Mouse (Mus musculus) cerebellum, adult 11 months (tissue): ENCODE measurements around the gene Slc9a8.
A peak's percentile ranks its signal among the peaks of the same experiment; 100 is the strongest.

Experiments
- DNase-seq: peaks from one replicate; pipeline ENCODE4 v3.0.0; 2022

Slc9a8 gene

DNA sequence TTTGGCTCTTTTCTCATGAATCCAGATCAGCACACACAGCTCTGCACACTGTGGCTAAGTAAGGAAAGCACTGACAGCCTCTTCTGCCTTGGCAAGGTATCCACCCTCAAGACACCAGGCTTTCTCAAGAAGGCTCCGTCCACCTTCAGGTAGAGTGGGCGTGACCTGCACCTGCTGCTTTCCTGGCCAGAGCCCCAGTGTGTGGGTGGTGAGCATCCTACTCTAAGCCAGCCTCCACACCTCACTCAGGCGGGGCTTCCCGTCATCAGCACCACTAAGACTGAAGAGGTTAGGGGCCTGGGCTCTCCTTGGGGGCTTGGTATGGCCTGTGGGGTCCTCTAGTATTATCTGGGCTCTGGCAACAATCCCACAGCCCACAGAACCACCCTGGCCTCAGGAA is 65.1 kb downstream of the Slc9a8 start:
- peak; percentile 71 for DNase-seq

DNA sequence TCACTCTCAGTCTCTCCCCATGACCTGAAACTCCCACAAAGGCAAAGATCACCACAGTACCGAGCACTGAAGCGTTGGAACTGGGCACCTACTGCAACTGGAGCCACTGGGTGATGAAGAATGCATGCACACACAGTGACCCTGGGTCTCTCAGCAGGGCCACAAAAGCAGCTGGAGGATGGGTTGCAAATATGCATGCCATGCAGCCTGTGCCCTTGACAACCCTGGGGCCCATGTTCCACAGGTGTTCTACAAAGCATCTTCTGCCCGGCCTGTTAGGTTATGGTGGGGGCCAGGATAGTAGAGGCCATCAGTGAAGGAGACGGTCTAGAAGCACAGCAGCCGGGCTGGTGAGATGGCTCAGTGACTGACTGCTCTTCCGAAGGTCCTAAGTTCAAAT is 66.0 kb downstream of the Slc9a8 start:
- no peak for DNase-seq

DNA sequence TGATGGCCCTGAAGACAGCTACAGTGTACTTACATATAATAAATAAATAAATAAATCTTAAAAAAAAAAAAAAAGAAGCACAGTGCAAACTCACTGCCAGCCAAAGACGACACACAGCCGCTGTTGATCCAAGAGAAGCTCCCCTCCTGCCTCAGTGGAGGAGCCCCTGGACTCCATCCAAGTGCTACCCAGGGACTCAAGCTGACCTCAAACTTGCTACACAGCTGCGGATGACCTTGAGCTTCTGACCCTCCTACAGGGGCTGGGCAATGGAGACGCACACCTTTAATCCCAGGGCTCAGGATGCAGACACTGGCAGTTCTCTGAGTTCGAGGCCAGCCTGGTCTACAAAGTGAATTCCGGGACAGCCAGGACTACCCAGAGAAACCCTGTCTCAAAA is 66.5 kb downstream of the Slc9a8 start:
- DNase-seq: no peak

DNA sequence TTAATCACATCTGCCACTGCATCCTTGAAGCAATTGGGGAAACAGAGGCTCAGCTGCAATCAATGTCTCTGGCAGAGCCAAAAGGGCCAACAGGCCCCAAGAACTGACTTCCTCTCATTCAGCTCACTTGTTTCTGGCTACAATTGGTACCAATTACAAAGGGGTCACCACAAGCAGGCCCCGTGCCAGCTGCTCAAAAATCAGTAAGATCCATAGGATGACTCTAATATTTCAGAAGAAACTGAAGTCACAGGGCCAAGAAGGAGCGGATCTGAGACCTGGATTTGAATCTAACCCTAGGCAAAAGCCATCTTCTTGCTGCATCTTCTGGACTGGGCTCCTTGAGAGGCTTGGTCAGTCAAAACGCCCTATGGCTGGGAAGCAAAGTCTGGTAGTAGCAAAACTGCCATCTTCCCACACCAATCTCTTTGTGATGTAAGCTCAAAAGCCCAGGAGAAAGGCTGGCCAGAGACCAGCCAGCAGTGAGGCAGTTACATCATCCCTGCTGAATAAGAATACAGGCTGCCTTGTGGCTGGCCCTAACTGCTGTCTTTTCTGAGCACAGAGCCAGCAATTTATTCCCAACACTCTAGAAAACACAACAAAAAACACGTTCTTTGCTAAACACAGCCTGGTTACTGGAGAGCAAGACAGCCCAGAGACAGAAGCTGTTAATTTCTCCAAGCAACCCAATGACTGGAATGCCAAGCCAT is 69.5 kb downstream of the Slc9a8 start:
- DNase-seq: no peak

DNA sequence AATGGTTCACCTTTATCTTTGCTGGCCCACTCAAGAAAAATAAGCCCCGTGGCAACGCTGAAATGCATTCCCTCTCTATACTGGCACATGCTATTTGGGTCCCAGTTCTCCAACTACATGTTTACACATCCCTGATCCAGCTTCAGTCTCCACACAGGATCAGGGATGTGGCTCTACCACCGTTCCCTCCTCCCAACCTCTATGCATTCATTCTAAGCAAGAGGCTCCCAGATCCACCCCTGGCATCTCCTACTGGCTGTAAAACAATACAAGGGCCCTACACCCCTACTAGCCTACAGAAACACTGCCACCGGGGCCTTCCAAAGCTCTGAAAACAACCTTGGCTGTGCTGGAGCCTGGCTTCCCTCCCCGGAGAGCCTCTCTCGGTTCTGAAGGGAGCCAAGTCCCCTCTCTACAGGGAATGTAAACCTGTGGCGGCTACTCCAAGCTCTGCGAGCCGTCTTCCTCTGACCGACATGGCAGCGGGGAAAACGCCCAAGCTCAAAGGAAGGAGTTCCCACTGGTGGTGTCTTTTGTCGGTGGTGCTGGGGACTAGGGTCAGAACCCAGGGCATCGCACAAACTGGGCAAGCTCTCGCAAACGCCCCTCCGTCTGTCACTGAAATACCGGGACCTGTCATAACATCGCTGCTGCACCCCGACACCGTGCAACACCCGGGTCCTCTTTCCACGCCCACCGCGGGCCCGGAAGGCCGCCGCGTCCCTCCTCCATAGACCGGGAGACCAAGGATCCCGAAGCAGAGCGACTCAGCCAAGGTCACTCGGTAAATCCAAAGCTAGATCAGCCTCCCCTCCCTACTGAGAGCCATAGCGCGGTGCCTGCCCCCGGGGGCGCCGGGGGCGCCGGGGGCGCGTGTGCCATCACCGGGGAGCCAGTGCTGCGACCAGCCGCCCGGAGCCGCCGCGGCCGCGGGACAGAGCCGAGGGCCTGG is 70.5 kb downstream of the Slc9a8 start, which contains the start of gene Rnf114:
Gene Rnf114, plus strand, starts transcription at position 889 of the 952 bp plus-strand sequence.
- peak; percentile 54 for DNase-seq

DNA sequence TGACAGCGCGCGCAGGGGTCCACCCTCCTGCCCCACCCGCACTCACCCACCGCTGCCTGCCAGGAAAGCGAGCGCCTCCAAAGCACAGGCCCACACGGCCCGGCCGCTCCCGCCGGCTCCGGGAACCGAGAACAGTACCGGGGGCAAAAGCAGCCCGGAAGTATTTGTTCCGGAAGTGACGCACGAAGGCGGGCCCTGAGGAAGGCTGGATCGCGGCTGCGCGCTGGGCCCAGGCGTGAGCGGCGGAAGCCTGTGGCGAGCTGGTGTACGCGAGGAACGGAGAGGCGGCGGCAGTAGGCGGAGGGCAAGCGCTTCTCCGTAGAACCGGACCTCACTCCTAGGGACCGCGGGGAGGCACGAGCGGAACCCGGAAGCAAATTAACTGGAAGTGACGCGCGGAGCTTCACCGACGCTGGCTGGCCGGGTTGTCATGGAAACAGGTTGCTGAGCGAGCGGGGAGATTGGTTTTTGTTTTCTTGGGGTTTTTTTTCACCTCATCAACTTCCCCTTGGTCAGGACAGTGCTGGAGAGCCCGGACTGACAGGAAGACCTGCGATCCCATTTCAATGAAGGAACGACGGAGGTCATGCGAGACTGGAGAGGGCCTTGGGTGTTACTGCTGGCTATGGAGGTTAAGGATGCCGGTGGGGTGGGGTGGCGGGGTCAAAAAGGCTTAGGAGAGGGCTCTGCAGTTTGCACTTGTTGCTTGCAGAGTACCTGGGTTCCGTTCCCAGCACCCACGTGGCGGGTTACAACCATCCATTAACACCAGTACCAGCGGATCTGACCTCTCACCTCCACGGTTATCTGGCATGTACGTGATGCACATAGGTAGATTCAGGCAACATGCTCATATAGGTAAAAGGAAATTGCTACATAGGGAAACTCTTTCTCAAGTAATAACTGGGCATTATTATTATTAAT is 71.5 kb downstream of the Slc9a8 start, which contains the start of gene Spata2:
Gene Spata2, minus strand, starts transcription at position 175 of the 924 bp plus-strand sequence.
- peak; percentile 91 for DNase-seq

DNA sequence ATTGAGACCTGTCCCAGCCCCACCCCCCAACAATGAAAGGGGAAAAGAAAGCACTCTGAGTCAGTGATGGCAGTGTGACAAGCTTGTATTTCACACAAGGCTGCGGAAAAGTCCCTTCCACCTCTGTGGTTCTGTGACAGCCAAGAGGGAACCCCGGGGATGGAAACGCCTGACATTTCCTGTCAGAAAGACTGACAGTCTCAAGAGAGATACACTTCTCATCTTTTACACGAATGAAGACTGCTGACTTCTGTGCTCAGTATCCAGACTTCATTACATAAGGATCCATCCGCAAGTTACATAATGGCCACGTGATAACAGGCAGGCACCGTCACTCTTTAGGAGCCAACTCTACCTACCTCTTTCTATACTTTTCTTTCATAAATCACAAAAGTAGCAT is 74.9 kb downstream of the Slc9a8 start:
- DNase-seq: no peak

DNA sequence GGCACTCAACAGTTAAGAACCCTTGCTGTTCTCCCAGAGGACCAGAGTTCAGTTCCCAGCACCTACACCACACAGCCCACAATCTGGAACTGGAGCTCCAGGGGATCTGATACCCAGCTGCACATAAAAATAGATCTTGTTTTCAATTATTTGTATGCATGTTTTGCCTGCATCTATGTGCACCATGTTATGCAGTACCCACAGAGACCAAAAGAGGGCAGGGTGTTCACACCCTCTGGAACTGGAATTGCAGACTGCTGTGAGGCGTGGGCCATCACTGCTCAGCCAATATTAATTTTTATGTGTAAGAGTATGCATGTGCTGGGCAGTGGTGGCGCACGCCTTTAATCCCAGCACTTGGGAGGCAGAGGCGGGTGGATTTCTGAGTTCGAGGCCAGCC is 75.8 kb downstream of the Slc9a8 start:
- DNase-seq: no peak

DNA sequence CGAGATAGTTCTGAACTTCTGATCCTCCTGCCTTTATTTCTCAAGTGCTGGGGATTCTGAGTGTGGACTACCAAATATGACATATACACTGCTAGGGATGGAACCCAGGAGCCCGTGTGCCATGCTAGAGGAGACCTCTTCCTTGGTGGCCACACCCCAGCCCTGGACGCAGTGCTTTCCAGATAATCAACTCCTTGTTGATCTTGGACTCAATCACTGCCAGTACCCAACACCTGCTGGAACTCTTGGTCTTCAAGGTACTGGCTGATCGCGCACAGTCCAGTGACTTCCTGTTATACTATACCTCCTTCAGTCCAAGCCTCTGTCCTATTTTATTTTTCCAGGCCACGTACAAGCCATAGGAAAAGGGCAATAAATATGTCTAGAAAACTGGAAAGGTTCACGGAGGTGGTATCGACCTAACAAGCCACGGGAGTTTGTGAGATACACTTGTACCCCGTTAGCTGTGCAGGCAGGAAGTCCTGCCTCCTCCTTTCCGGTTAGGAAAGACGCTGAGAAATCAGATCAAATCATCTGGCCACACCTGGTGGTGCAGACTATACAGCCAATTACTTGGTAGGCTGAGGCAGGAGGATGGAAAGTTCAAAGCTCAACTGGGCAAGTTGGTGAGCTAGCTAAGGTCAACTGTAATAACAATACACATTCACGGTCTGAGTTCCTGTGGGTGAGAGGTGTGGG is 81.2 kb downstream of the Slc9a8 start:
- peak; percentile 23 for DNase-seq

DNA sequence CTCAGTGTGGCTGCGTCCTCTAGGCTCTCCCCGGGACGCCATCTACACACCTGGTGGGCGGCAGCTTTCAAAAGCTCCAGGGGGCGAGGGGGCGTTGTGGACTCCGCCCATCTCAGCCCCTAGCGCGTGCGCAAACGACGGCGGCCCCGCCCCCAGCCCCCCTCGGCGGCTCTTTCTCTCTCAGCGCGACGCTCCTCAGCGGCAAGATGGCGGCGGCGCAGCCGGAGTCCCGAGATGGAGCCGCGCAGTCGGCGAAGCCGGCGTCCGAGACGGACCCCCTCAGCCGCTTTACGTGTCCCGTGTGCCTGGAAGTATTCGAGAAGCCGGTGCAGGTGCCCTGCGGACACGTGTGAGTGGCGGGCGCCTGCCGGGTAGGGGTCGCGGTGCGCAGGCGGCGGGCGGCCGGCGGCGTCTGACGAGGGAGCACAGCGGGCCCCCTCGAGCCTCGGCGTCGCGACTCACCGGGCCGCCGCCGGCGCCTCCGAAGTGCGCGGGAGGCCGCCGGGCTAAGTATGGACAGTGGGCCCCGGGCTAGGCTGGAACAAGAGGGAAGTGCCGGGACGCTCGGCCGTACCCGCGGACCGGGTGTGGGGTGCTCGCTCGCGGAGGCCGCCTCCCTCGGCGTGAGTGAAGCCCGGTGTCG is 81.9 kb downstream of the Slc9a8 start:
- peak; percentile 87 for DNase-seq

DNA sequence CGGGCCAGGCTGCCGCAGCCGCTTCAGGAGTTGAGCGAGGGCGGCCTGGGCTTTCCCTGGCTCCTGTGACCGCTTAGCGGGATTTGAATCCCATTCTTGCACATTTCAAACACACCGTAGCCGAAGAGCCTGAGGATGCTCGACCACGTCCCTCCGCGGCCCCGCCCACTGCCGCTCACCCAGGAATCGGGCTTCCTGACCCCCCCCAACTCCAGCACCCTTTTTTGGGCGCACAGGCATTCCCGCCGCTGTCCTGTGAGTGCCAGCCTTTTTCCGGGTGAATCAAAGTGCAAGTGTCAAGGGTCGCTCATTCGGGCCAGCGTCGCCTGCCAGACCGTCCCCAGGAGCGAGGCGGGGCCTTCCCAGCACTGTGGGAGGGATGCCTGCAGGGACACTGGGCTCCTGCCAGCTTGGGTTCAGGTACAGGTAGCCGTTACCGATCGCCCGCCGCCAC is 82.4 kb downstream of the Slc9a8 start:
- DNase-seq: peak; percentile 65

DNA sequence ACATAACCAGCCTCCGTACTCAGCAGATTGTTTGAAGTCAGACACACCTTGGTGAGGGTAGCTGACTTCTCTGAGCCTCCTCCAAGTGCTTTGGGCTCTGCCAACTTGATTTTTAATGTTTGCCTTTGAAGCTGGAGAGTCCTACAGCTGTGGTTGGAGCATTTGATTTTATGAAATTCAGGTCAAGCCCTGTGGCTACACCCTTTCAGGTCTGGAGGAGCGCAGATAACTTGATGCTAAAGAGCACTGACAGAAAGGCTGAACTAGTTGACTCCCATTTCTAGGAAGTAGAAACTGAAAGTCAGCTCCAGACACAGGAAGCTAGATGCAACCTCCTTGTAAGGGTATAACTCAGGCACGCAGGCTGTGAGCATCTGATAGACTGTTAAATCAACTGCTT is 83.6 kb downstream of the Slc9a8 start:
- peak; percentile 7 for DNase-seq

DNA sequence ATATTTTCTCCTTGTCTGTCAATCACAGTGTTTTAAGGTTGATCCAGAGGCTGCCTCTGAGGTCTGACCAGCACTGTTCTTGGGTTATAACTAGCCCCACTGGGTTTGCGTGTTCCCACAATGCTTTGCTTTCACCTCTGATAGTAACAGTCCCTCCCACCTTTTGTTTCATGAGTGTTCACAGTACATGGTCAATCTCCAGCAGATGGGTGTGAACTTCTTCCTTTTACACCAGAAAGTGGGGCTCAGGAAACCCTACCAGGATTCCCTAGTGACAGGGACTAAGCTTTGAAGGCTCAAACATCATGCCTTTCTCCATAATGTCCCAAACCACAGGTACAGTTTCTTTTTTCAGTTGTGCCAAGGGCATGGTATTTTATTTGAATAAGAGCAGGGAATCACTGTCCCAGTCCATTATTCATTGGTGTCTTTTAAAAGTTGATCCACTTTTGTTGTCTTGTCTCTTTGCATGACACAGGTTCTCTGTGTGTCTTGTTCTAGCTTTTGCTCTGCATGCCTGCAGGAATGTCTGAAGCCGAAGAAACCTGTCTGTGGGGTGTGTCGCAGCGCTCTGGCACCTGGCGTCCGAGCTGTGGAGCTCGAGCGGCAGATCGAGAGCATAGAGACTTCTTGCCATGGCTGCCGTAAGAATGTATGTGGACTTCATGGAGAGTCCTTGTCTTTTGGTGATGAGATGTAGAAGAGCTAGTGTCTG is 85.2 kb downstream of the Slc9a8 start:
- DNase-seq: peak; percentile 10

DNA sequence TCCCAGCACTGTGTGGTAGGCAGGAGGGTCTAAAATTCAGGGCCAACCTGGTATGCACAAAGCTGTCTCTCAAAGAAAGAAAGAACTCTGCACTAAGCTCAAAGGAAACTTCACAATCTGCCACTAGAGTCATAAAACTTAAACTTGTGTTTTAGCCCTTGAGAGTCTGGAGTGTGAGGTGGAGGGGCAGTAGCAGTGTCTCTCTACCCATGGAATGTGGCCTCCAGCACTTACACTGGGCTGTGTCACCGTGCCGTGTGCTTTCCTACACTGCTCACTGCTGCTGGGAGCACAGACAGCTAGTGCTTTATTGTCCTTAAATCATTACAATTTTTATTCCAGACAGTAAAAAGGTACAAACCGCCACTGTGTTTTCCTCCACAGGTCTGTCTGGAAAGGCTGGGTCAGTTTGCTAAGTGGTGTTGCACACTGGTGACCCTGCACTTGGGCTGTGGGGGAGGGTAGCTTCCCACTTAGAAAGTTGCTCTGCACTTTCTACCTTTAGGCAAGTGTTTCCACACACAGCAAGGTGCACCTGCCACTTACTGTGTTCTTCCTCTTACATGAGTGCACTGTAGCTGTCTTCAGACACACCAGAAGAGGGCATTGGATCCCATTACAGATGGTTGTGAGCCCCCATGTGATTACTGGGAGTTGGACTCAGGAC is 86.3 kb downstream of the Slc9a8 start:
- DNase-seq: peak; percentile 1

DNA sequence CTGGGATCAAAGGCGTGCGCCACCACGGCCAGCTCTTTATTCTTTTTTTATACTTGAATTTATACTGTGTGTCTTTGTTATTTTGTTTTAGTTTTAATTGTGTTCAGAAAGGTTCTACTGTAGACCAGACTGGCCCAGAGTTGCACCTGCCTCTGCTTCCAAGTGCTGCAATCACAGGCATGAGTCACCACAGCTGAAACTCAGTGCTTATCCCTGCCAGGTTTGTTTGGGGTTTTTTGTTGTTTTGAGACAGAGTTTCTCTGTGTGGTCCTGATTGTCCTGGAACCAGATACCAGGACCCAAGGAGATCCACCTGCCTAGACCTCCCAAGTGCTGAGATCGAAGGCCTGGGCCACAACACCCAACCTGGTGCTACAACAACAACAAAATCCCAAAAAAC is 87.1 kb downstream of the Slc9a8 start:
- no peak for DNase-seq

DNA sequence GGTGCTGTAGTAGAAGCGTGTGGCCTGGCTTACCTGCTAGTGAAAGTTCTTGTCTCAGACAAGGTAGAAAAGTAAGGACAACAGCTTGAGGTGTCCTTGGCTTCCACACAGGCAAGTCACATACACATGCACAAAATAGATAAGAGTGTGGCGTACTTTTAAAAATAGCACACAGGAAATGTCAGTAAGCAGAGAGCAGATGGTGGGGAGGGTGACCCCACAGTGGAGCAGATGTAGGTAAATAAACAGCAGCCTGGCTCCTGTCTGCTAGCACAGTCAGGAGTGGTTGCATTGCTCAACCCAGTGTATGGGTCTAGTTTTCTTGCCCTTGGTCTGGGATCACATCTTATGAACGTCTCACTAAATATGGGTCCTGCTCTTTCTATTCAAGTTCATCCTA is 89.0 kb downstream of the Slc9a8 start:
- DNase-seq: no peak

DNA sequence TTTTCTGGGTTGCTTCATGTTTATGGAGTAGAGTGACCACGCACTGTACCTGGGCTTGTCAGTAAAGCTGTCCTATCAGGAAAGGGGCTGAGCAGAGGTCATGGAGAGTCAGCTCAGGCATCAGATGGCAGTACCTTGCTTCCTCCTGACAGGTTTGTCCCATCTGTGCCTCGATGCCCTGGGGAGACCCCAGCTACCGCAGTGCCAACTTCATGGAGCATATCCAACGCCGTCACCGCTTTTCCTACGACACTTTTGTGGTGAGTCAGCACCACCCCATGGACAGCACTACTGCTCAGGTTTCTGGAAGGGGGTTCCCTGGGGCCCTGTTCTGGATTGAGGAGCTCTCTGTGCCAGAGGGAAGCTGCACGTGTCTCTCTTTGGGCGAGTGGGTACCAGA is 90.9 kb downstream of the Slc9a8 start:
- DNase-seq: no peak

DNA sequence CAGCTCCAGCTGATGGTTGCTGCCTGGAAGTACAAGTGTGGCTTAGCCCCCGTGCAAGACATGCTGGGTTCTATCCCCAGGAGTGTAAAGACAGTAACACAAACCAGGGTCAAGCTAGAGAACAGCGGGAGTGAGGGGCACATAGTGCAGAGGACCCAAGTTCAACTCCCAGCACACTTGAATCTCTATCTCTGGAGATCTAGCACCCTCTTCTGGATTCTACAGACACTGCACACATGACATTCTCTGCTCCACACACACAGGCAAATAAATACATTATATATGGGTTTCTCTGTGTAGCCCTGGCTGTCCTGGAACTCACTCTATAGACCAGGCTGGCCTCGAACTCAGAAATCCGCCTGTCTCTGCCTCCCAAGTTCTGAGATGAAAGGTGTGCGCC is 91.5 kb downstream of the Slc9a8 start:
- DNase-seq: no peak

DNA sequence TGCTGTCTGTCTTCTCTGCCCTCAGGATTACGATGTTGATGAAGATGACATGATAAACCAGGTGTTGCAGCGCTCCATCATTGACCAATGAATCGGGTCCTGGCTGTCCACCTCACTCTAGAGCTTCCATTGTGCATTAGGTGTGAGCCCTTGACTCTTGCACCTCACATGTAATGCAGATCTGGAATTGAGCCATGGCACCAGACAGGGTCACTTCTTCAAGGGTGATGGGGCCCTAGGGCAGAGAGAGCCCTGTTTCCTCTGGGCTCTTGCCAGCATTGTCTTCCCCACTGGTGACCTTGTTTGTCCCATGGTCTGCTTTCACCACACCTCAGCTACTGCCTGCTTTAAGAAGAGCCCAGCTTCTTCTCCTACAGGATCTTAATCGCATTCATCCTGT is 93.1 kb downstream of the Slc9a8 start:
- no peak for DNase-seq

DNA sequence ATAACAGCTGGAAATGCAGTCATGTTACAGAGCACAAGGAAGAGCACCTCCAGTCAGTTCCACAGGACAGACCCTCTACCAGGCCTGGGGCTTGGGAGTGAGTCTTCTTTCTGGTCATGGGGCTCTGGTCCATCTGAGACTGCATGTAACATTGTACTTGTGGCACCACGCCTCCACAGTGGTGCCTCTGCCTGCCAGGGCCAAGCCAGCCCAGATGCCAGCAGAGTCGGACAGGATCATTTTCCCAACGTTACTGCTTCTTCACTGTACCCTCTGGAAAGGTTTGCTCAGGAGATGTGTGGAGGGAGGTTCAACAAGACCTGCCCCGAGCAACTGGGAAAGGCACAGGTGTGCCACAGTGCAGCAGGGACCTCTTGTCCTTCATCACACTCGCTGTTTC is 94.2 kb downstream of the Slc9a8 start:
- DNase-seq: no peak
